In genomic region chr10:90856668-90857067, GRCm38 (mm10) we compare ENCODE assay signal across 27 mouse cellular contexts.
DNase-seq lines count a peak whose midpoint lies in the region; TF ChIP-seq lines count a peak whose summit lies in the region.
"Had no signal": no experiment of that assay in that cellular context is flagged by ENCODE, and none has a peak within 500 bp of the region (broad histone marks: within the 10 kb centered on the region; RNA-seq: fewer than 3 reads in every experiment).

No protein-coding gene starts in this region.

- peak; percentile 18 for DNase-seq in cerebellum, adult 11-12 months
- no peak for DNase-seq in cerebellum, postnatal 10 days
- peak in 1 of 2 experiments; percentile 41 for DNase-seq in layer of hippocampus, adult 2 months (ENCODE audit: low spot score in 2 of 2)
- DNase-seq in layer of hippocampus, postnatal 14 days (ENCODE audit: low spot score in 2 of 2) = no peak
- DNase-seq in right cerebral cortex, adult 18-20 months = peak; percentile 35
- no peak for DNase-seq in right cerebral cortex, postnatal 10 days (ENCODE audit: low spot score in 2 of 2)
- DNase-seq in adrenal gland, adult 2 months = no peak
- DNase-seq in gastrocnemius, postnatal 14 days = no peak
- DNase-seq: adrenal gland, adult 8-10 months; cerebellum, postnatal 14 days; embryo, embryonic 11 days; gastrocnemius, adult 2 months; heart, postnatal 14 days; kidney, adult 11 months; kidney, postnatal 14 days; right cerebral cortex, postnatal 25 days; thymus, adult 2 months; thymus, postnatal 36 days had no signal

- H3K4me3 ChIP-seq in layer of hippocampus, adult 2 months = no peak overlapping the region
- H3K4me3 ChIP-seq: embryonic facial prominence, embryonic 12.5 days; gastrocnemius, adult 2 months; hindbrain, embryonic 10.5 days; hindbrain, embryonic 15.5 days; limb, embryonic 12.5 days; liver, embryonic 15.5 days; lung, embryonic 15.5 days; midbrain, embryonic 10.5 days; neural tube, embryonic 13.5 days had no signal

- intact Hi-C loops in gastrocnemius, postnatal 14 days (cut with DNase I; ENCODE audit: low total_unique reads) = no loop called here

- peak overlapping the region; percentile 78 for H3K27ac ChIP-seq in layer of hippocampus, adult 2 months
- H3K27ac ChIP-seq: embryonic facial prominence, embryonic 12.5 days; gastrocnemius, adult 2 months; hindbrain, embryonic 10.5 days; hindbrain, embryonic 15.5 days; limb, embryonic 12.5 days; liver, embryonic 15.5 days; lung, embryonic 15.5 days; midbrain, embryonic 10.5 days; neural tube, embryonic 13.5 days; stomach, postnatal 0 days had no signal

- no peak for TF ChIP-seq CTCF in layer of hippocampus, adult 2 months (conservative IDR thresholded peaks at IDR 0.05)

Comparison
In these comparisons a context has a peak if more than half of its experiments do, and no peak if none do; other contexts are left out.
1. DNase-seq: peak in cerebellum, adult 11-12 months (single experiment) and right cerebral cortex, adult 18-20 months (single experiment); none in cerebellum, postnatal 10 days (0 of 2), layer of hippocampus, postnatal 14 days (0 of 2), right cerebral cortex, postnatal 10 days (0 of 2), adrenal gland, adult 2 months (single experiment) and gastrocnemius, postnatal 14 days (single experiment).